Mouse (Mus musculus) heart, postnatal 0 days (tissue): ENCODE data around the gene Pds5b.
"Not testable (repeated sequence)": the region's sequence is repeated elsewhere in the genome, so short reads cannot be mapped to it uniquely, and the experiment has no call there.

Experiments
- CTCF ChIP-seq: IDR thresholded peaks from 2 replicates; pipeline ENCODE4 v1.5.1; 2016; ENCODE audit warnings: antibody characterized with exemption, control low read depth, low read depth
- EP300 ChIP-seq: IDR thresholded peaks from 2 replicates; pipeline ENCODE4 v1.6.1; 2016; ENCODE audit warnings: antibody characterized with exemption, low read depth

DNA sequence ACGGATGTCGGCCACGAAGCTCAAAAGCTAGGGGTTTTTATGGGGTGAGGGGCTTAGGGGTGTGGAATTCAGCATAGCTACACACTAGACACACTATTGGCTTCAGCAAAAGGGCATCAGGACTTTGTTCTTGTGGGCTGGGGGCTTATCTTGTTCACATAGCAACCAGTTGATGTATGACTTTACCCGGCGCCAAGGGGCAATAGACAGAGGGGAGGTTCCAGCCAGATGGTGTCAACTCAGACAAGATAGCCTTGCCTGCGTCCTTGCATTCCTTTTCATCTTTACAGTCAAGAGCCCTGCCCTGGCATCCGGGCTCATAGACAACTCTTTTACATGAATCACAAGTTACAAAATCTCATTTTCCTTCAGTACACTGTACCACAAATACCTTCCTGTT is 9.6 kb upstream of the Pds5b start:
- TF ChIP-seq CTCF, EP300: not testable (repeated sequence)
